In genomic region chr17:51499541-51499940, GRCm38 (mm10) we compare ENCODE assay signal across 19 mouse cellular contexts.
"Had no signal": no experiment of that assay in that cellular context is flagged by ENCODE, and none has a peak within 500 bp of the region (broad histone marks: within the 10 kb centered on the region; RNA-seq: fewer than 3 reads in every experiment).

No protein-coding gene starts in this region.

- H3K4me2 ChIP-seq: lung, embryonic 14.5 days; midbrain, embryonic 12.5 days; neural tube, embryonic 13.5 days; neural tube, embryonic 15.5 days had no signal

- H3K36me3 ChIP-seq: midbrain, embryonic 10.5 days; midbrain, embryonic 12.5 days; neural tube, embryonic 13.5 days; neural tube, embryonic 15.5 days had no signal

- H3K9me3 ChIP-seq: midbrain, embryonic 10.5 days; midbrain, embryonic 12.5 days; neural tube, embryonic 13.5 days; neural tube, embryonic 15.5 days had no signal

- H3K27ac ChIP-seq: midbrain, embryonic 10.5 days; midbrain, embryonic 12.5 days; neural tube, embryonic 13.5 days; neural tube, embryonic 15.5 days had no signal

- H3K27me3 ChIP-seq: midbrain, embryonic 12.5 days; neural tube, embryonic 13.5 days; neural tube, embryonic 15.5 days had no signal

- DNase-seq: lung, adult 18-20 months; lung, embryonic 14.5 days; lung, postnatal 10 days; lung, postnatal 4 days; midbrain, embryonic 14.5 days; retina, postnatal 1 day; right cerebral cortex, adult 18-20 months; right cerebral cortex, postnatal 25 days; right cerebral cortex, postnatal 4 days; spleen, adult 18-20 months; thymus, adult 18-20 months; thymus, postnatal 14 days; thymus, postnatal 4 days had no signal

- H3K9ac ChIP-seq: lung, embryonic 14.5 days; midbrain, embryonic 12.5 days; neural tube, embryonic 13.5 days; neural tube, embryonic 15.5 days had no signal

- ATAC-seq: midbrain, embryonic 16.5 days had no signal

- H3K4me1 ChIP-seq: midbrain, embryonic 10.5 days; midbrain, embryonic 12.5 days; neural tube, embryonic 15.5 days had no signal

- H3K4me3 ChIP-seq: midbrain, embryonic 10.5 days; midbrain, embryonic 12.5 days; myocyte; neural tube, embryonic 13.5 days; neural tube, embryonic 15.5 days had no signal
